Mouse (Mus musculus): ENCODE measurements at regions not wholly inside any gene's neighbourhood (a gene's known extent, or its start where the extent isn't known, plus 50 kb on each side); places are given as distances from the start of the nearest gene placed in this dataset.

GRCm38 (mm10) chr15:21780040-21780439, 768.8 kb upstream of the Cdh18 start:
- Histone ChIP-seq H3K27ac (ENCODE audit: low read depth, low read length) (no peak overlapping the region), H3K9ac (ENCODE audit: low read depth, low read length) (no peak overlapping the region), H3K9me3 (ENCODE audit: control insufficient read depth, low read length) (0 out of 2 replicates have a peak, but pooled peaks cover 4% of the 10 kb centered on the region), H3K27me3 (replicated peaks; ENCODE audit: control insufficient read depth, insufficient read depth, low read length) (no peaks in the 10 kb centered on the region), H3K4me1 (ENCODE audit: control insufficient read depth, insufficient read depth, low read depth, low read length) (no peaks in the 10 kb centered on the region), H3K4me3 (ENCODE audit: low read length) (no peak overlapping the region), H3K4me2 (ENCODE audit: low read length) (no peak overlapping the region), H3K36me3 (ENCODE audit: control insufficient read depth, insufficient read depth, low read length) (no peaks in the 10 kb centered on the region)
- no peak for ATAC-seq
- WGBS = 85% methylated on average over 2 of the region's 2 CpGs

- Histone ChIP-seq H3K4me1 (ENCODE audit: control insufficient read depth, insufficient read depth, low read depth, low read length) (no peaks in the 10 kb centered on the region), H3K9me3 (ENCODE audit: control insufficient read depth, low read length) (0 out of 2 replicates have a peak, but pooled peaks cover 2% of the 10 kb centered on the region), H3K27me3 (replicated peaks; ENCODE audit: control insufficient read depth, insufficient read depth, low read length) (no peaks in the 10 kb centered on the region), H3K9ac (ENCODE audit: low read depth, low read length) (no peak overlapping the region), H3K4me2 (ENCODE audit: low read length) (no peak overlapping the region), H3K4me3 (ENCODE audit: low read length) (no peak overlapping the region), H3K27ac (ENCODE audit: low read depth, low read length) (no peak overlapping the region), H3K36me3 (ENCODE audit: control insufficient read depth, insufficient read depth, low read length) (no peaks in the 10 kb centered on the region)
- WGBS = 53% methylated on average over 3 of the region's 3 CpGs
- ATAC-seq = 0 out of 2 replicates have a peak, but pooled peaks have one; percentile 52
These were observed 768.1 kb upstream of the Cdh18 start for GRCm38 (mm10) chr15:21780701-21781100.
